Mouse (Mus musculus): ENCODE measurements around the gene Rrh. TPM values are rescaled to one million over a fixed set of nuclear protein-coding genes. Genes with fewer than 3 reads are reported as not detected.
"Not testable (repeated sequence)": the region's sequence is repeated elsewhere in the genome, so short reads cannot be mapped to it uniquely, and the experiment has no call there.

Gene Rrh
- polyA plus RNA-seq, 1 experiment from 2014 or later = not detected

- no peaks in the 10 kb centered on the region for H3K27me3 ChIP-seq (ENCODE audit: insufficient read depth, low read length)
- 71% methylated on average over 2 of the region's 2 CpGs for WGBS
- H3K4me1 ChIP-seq (ENCODE audit: insufficient read depth, low read length) = no peaks in the 10 kb centered on the region
- H3K9me3 ChIP-seq (ENCODE audit: low read length) = no peaks in the 10 kb centered on the region
- no peak overlapping the region for H3K9ac ChIP-seq (replicated peaks; ENCODE audit: low read length)
- H3K27ac ChIP-seq (ENCODE audit: low read length) = no peak overlapping the region
- no peak for ATAC-seq (ENCODE audit: low FRiP score, low TSS enrichment)
- H3K4me2 ChIP-seq (replicated peaks; ENCODE audit: low read depth, low read length) = no peak overlapping the region
- no peaks in the 10 kb centered on the region for H3K36me3 ChIP-seq (ENCODE audit: insufficient read depth, low read length)
- no peak overlapping the region for H3K4me3 ChIP-seq (ENCODE audit: low read length)
Measured at GRCm38 (mm10) chr3:129799011-129799410, 23.4 kb downstream of the Rrh start.

GRCm38 (mm10) chr3:129798551-129798950 is 23.8 kb downstream of the Rrh start:
- H3K4me2 ChIP-seq (replicated peaks; ENCODE audit: low read depth, low read length) = no peak overlapping the region
- H3K4me3 ChIP-seq (ENCODE audit: low read length) = no peak overlapping the region
- no peaks in the 10 kb centered on the region for H3K27me3 ChIP-seq (ENCODE audit: insufficient read depth, low read length)
- no peak overlapping the region for H3K9ac ChIP-seq (replicated peaks; ENCODE audit: low read length)
- no peak for ATAC-seq (ENCODE audit: low FRiP score, low TSS enrichment)
- no peaks in the 10 kb centered on the region for H3K4me1 ChIP-seq (ENCODE audit: insufficient read depth, low read length)
- 86% methylated on average over 11 of the region's 11 CpGs for whole genome bisulfite sequencing
- no peaks in the 10 kb centered on the region for H3K9me3 ChIP-seq (ENCODE audit: low read length)
- no peaks in the 10 kb centered on the region for H3K36me3 ChIP-seq (ENCODE audit: insufficient read depth, low read length)
- no peak overlapping the region for H3K27ac ChIP-seq (ENCODE audit: low read length)

- Histone ChIP-seq H3K27ac (ENCODE audit: low read length) (no peak overlapping the region), H3K4me1 (ENCODE audit: insufficient read depth, low read length) (no peaks in the 10 kb centered on the region), H3K9me3 (ENCODE audit: low read length) (no peaks in the 10 kb centered on the region), H3K27me3 (ENCODE audit: insufficient read depth, low read length) (no peaks in the 10 kb centered on the region), H3K36me3 (ENCODE audit: insufficient read depth, low read length) (no peaks in the 10 kb centered on the region), H3K4me3 (ENCODE audit: low read length) (no peak overlapping the region), H3K9ac (replicated peaks; ENCODE audit: low read length) (no peak overlapping the region), H3K4me2 (replicated peaks; ENCODE audit: low read depth, low read length) (no peak overlapping the region)
- ATAC-seq (ENCODE audit: low FRiP score, low TSS enrichment) = no peak
- WGBS = 70% methylated on average over 5 of the region's 5 CpGs
Measured at GRCm38 (mm10) chr3:129797341-129797740, 25.0 kb downstream of the Rrh start.

- Histone ChIP-seq H3K4me1 (ENCODE audit: insufficient read depth, low read length) (no peaks in the 10 kb centered on the region), H3K4me3 (ENCODE audit: low read length) (no peak overlapping the region), H3K4me2 (replicated peaks; ENCODE audit: low read depth, low read length) (no peak overlapping the region), H3K36me3 (ENCODE audit: insufficient read depth, low read length) (no peaks in the 10 kb centered on the region), H3K27ac (ENCODE audit: low read length) (no peak overlapping the region), H3K9ac (replicated peaks; ENCODE audit: low read length) (no peak overlapping the region), H3K9me3 (ENCODE audit: low read length) (no peaks in the 10 kb centered on the region), H3K27me3 (ENCODE audit: insufficient read depth, low read length) (no peaks in the 10 kb centered on the region)
- 77% methylated on average over 5 of the region's 5 CpGs for WGBS
- ATAC-seq (ENCODE audit: low FRiP score, low TSS enrichment) = no peak
Measured at GRCm38 (mm10) chr3:129793801-129794200, 28.6 kb downstream of the Rrh start.

GRCm38 (mm10) chr3:129782746-129783145 is 39.6 kb downstream of the Rrh start:
- no peak for ATAC-seq (ENCODE audit: low FRiP score, low TSS enrichment)
- H3K27me3 ChIP-seq (ENCODE audit: insufficient read depth, low read length) = no peaks in the 10 kb centered on the region
- no peaks in the 10 kb centered on the region for H3K36me3 ChIP-seq (ENCODE audit: insufficient read depth, low read length)
- no peaks in the 10 kb centered on the region for H3K9me3 ChIP-seq (ENCODE audit: low read length)
- H3K4me3 ChIP-seq (ENCODE audit: low read length) = no peak overlapping the region
- no peak overlapping the region for H3K9ac ChIP-seq (replicated peaks; ENCODE audit: low read length)
- no peaks in the 10 kb centered on the region for H3K4me1 ChIP-seq (ENCODE audit: insufficient read depth, low read length)
- H3K27ac ChIP-seq (ENCODE audit: low read length) = no peak overlapping the region
- WGBS = 91% methylated on average over 3 of the region's 3 CpGs
- no peak overlapping the region for H3K4me2 ChIP-seq (replicated peaks; ENCODE audit: low read depth, low read length)

GRCm38 (mm10) chr3:129781435-129781834 is 41.0 kb downstream of the Rrh start:
- H3K36me3 ChIP-seq (ENCODE audit: insufficient read depth, low read length) = no peaks in the 10 kb centered on the region
- ATAC-seq (ENCODE audit: low FRiP score, low TSS enrichment) = no peak
- no peak overlapping the region for H3K4me3 ChIP-seq (ENCODE audit: low read length)
- H3K27ac ChIP-seq (ENCODE audit: low read length) = no peak overlapping the region
- H3K4me1 ChIP-seq (ENCODE audit: insufficient read depth, low read length) = no peaks in the 10 kb centered on the region
- 39% methylated on average over 10 of the region's 10 CpGs for WGBS
- no peaks in the 10 kb centered on the region for H3K27me3 ChIP-seq (ENCODE audit: insufficient read depth, low read length)
- no peak overlapping the region for H3K9ac ChIP-seq (replicated peaks; ENCODE audit: low read length)
- H3K4me2 ChIP-seq (replicated peaks; ENCODE audit: low read depth, low read length) = no peak overlapping the region
- no peaks in the 10 kb centered on the region for H3K9me3 ChIP-seq (ENCODE audit: low read length)

GRCm38 (mm10) chr3:129771210-129771609 is 51.2 kb downstream of the Rrh start:
- Histone ChIP-seq H3K9ac (replicated peaks; ENCODE audit: low read length) (no peak overlapping the region), H3K27me3 (ENCODE audit: insufficient read depth, low read length) (no peaks in the 10 kb centered on the region), H3K27ac (ENCODE audit: low read length) (no peak overlapping the region), H3K36me3 (ENCODE audit: insufficient read depth, low read length) (no peaks in the 10 kb centered on the region), H3K4me3 (ENCODE audit: low read length) (no peak overlapping the region), H3K4me2 (replicated peaks; ENCODE audit: low read depth, low read length) (no peak overlapping the region), H3K9me3 (ENCODE audit: low read length) (no peaks in the 10 kb centered on the region), H3K4me1 (ENCODE audit: insufficient read depth, low read length) (no peaks in the 10 kb centered on the region)
- WGBS = 81% methylated on average over 6 of the region's 6 CpGs
- no peak for ATAC-seq (ENCODE audit: low FRiP score, low TSS enrichment)

GRCm38 (mm10) chr3:129766971-129767794 is 55.2 kb downstream of the Rrh start:
- Histone ChIP-seq H3K4me2 (replicated peaks; ENCODE audit: low read depth, low read length) (no peak overlapping the region), H3K9me3 (ENCODE audit: low read length) (peaks cover 3% of the 10 kb centered on the region; the same call in 1 of the 2 replicates), H3K27ac (ENCODE audit: low read length) (no peak overlapping the region), H3K9ac (replicated peaks; ENCODE audit: low read length) (no peak overlapping the region), H3K4me3 (ENCODE audit: low read length) (no peak overlapping the region), H3K4me1 (ENCODE audit: insufficient read depth, low read length) (no peaks in the 10 kb centered on the region), H3K27me3 (ENCODE audit: insufficient read depth, low read length) (no peaks in the 10 kb centered on the region), H3K36me3 (ENCODE audit: insufficient read depth, low read length) (no peaks in the 10 kb centered on the region)
- no peak for ATAC-seq (ENCODE audit: low FRiP score, low TSS enrichment)
- WGBS = 84% methylated on average over 10 of the region's 10 CpGs

GRCm38 (mm10) chr3:129766106-129766505 is 56.3 kb downstream of the Rrh start:
- H3K4me1 ChIP-seq (ENCODE audit: insufficient read depth, low read length) = no peaks in the 10 kb centered on the region
- H3K4me2 ChIP-seq (replicated peaks; ENCODE audit: low read depth, low read length) = no peak overlapping the region
- H3K27ac ChIP-seq (ENCODE audit: low read length) = no peak overlapping the region
- H3K9ac ChIP-seq (replicated peaks; ENCODE audit: low read length) = no peak overlapping the region
- H3K4me3 ChIP-seq (ENCODE audit: low read length) = no peak overlapping the region
- 82% methylated on average over 4 of the region's 4 CpGs for WGBS
- H3K27me3 ChIP-seq (ENCODE audit: insufficient read depth, low read length) = no peaks in the 10 kb centered on the region
- H3K9me3 ChIP-seq (ENCODE audit: low read length) = peaks cover 3% of the 10 kb centered on the region; the same call in 1 of the 2 replicates
- ATAC-seq (ENCODE audit: low FRiP score, low TSS enrichment) = no peak
- no peaks in the 10 kb centered on the region for H3K36me3 ChIP-seq (ENCODE audit: insufficient read depth, low read length)

GRCm38 (mm10) chr3:129757599-129757998 is 64.8 kb downstream of the Rrh start:
- WGBS = 97% methylated on average over 1 of the region's 1 CpGs
- H3K36me3 ChIP-seq (ENCODE audit: insufficient read depth, low read length); H3K4me3 ChIP-seq (ENCODE audit: low read length); H3K4me1 ChIP-seq (ENCODE audit: insufficient read depth, low read length); H3K9ac ChIP-seq (replicated peaks; ENCODE audit: low read length); H3K27me3 ChIP-seq (ENCODE audit: insufficient read depth, low read length); ATAC-seq (ENCODE audit: low FRiP score, low TSS enrichment); H3K9me3 ChIP-seq (ENCODE audit: low read length); H3K4me2 ChIP-seq (replicated peaks; ENCODE audit: low read depth, low read length); H3K27ac ChIP-seq (ENCODE audit: low read length): not testable (repeated sequence)
